Mouse (Mus musculus) kidney, postnatal 36 days (tissue): Measurements from ENCODE around the gene Rnf128.

Experiments used
- DNase-seq, 2 experiments: peaks; one replicate each; pipeline ENCODE4 v3.0.0; 2021 to 2022; ENCODE audit warnings: mixed read lengths in 2 of 2

The Rnf128 gene

GRCm38 (mm10) chrX:139622071-139622470 lies 59.0 kb downstream of the Rnf128 start:
- no peak for DNase-seq

GRCm38 (mm10) chrX:139634758-139635157 lies 71.6 kb downstream of the Rnf128 start:
- no peak for DNase-seq

- no peak for DNase-seq
These were observed 76.6 kb downstream of the Rnf128 start for GRCm38 (mm10) chrX:139639744-139640143.

- no peak for DNase-seq
These were observed 77.3 kb downstream of the Rnf128 start for GRCm38 (mm10) chrX:139640418-139640817.

GRCm38 (mm10) chrX:139652226-139652625 lies 89.1 kb downstream of the Rnf128 start:
- peak; percentile 15 to 43 for DNase-seq

- no peak for DNase-seq
These were observed 90.2 kb downstream of the Rnf128 start for GRCm38 (mm10) chrX:139653292-139653691.

GRCm38 (mm10) chrX:139654350-139655063 lies 91.4 kb downstream of the Rnf128 start:
- DNase-seq, result no peak

- peak in 1 of 2 experiments; percentile 3 for DNase-seq
These were observed 99.0 kb downstream of the Rnf128 start for GRCm38 (mm10) chrX:139662111-139662510.

GRCm38 (mm10) chrX:139665829-139666228 lies 102.7 kb downstream of the Rnf128 start:
- DNase-seq, result peak; percentile 16 to 22

- DNase-seq, result no peak
These were observed 121.3 kb downstream of the Rnf128 start for GRCm38 (mm10) chrX:139684410-139684774.

- peak; percentile 87 to 90 for DNase-seq
These were observed 121.9 kb downstream of the Rnf128 start, which contains the start of gene Tbc1d8b for GRCm38 (mm10) chrX:139684775-139685695. Gene Tbc1d8b (plus strand): TSS chrX:139684996.

- DNase-seq, result no peak
These were observed 151.3 kb downstream of the Rnf128 start, which contains the start of gene Gm15013 for GRCm38 (mm10) chrX:139714381-139714780. Gene Gm15013 (minus strand): TSS chrX:139714481.

GRCm38 (mm10) chrX:139722350-139722749 lies 159.2 kb downstream of the Rnf128 start:
- DNase-seq, result no peak
